Mouse (Mus musculus) small intestine, adult 2 months (tissue): ENCODE data around the gene Gkn1. TPM values are rescaled to one million over a fixed set of nuclear protein-coding genes. Genes with fewer than 3 reads are reported as not detected.

Experiments
- H3K27ac ChIP-seq: fragments of 200-500 bp; 2 replicates; pipeline ENCODE4 v1.5.1; 2012; ENCODE audit warnings: low read depth, low read length, control low read depth, inconsistent platforms; ENCODE audit not compliant: insufficient read depth
- H3K27me3 ChIP-seq: fragments of 200-500 bp; 2 replicates; pipeline ENCODE4 v1.6.1; 2012; ENCODE audit warnings: mild to moderate bottlenecking, moderate library complexity, low read length, inconsistent platforms; ENCODE audit not compliant: control insufficient read depth, insufficient read depth
- H3K36me3 ChIP-seq: fragments of 200-500 bp; 2 replicates; pipeline ENCODE4 v1.6.1; 2012; ENCODE audit warnings: mild to moderate bottlenecking, low read length, control low read depth, inconsistent platforms; ENCODE audit not compliant: control insufficient read depth, insufficient read depth
- H3K4me1 ChIP-seq: fragments of 200-500 bp; 2 replicates; pipeline ENCODE4 v1.6.1; 2012; ENCODE audit warnings: low read length, inconsistent platforms, mixed read lengths; ENCODE audit not compliant: control insufficient read depth, insufficient read depth, insufficient read length
- H3K4me3 ChIP-seq: fragments of 200-500 bp; 2 replicates; pipeline ENCODE4 v1.5.1; 2012; ENCODE audit warnings: low read depth, mild to moderate bottlenecking, control low read depth, inconsistent platforms, low read length, moderate library complexity
- CTCF ChIP-seq: fragments of 200-500 bp; IDR thresholded peaks from 2 replicates; pipeline ENCODE4 v1.5.1; 2012; ENCODE audit warnings: low read depth, mild to moderate bottlenecking, control low read depth, inconsistent platforms, low read length, moderate library complexity, mixed read lengths; ENCODE audit not compliant: insufficient replicate concordance, insufficient read length; ENCODE audit errors: extremely low read depth
- POLR2A ChIP-seq: fragments of 200-500 bp; IDR thresholded peaks from 2 replicates; pipeline ENCODE4 v1.6.1; 2012; ENCODE audit warnings: low read depth, mild to moderate bottlenecking, control low read depth, inconsistent platforms, low read length, moderate library complexity
- WGBS: fragments of 180-500 bp; shearing (Covaris S2); methylation state at CpG from one replicate; pipeline ENCODE4 v1.1.7; 2018; 5-methylcytosine and 5-hydroxymethylcytosine counted together
- polyA plus RNA-seq: library from polyadenylated mRNA; depleted of rRNA; stranded (reverse); fragments of >200 nt; gene quantifications from 2 replicates; pipeline ENCODE4 v1.2.3, GENCODE M21; 2012; rRNA removed

Gene Gkn1
- polyA plus RNA-seq = 5.3 and 1,990 TPM in 2 replicates

GRCm38 (mm10) chr6:87350829-87351228 is at the start of gene Gkn1:
Gkn1 (minus strand) TSS chr6:87350942.
- Histone ChIP-seq H3K36me3 (no peaks in the 10 kb centered on the region), H3K4me1 (peaks cover 4% of the 10 kb centered on the region; the same call in 1 of the 2 replicates), H3K4me3 (no peak within 1 kb of the TSS), H3K27me3 (no peaks in the 10 kb centered on the region), H3K27ac (no peak within 1 kb of the TSS)
- no peak for TF ChIP-seq POLR2A
- TF ChIP-seq CTCF = no peak
- WGBS = 84% methylated on average over 8 of the region's 8 CpGs

- Histone ChIP-seq H3K27ac (no peak overlapping the region), H3K36me3 (no peaks in the 10 kb centered on the region), H3K4me3 (no peak overlapping the region), H3K27me3 (no peaks in the 10 kb centered on the region), H3K4me1 (no peaks in the 10 kb centered on the region; the same call in 1 of the 2 replicates)
- TF ChIP-seq CTCF = no peak
- 55% methylated on average over 4 of the region's 4 CpGs for WGBS
Measured at GRCm38 (mm10) chr6:87399886-87400566, 49.3 kb upstream of the Gkn1 start.

- TF ChIP-seq POLR2A (no peak), CTCF (peak; percentile 99)
- no peak overlapping the region for H3K27ac ChIP-seq
- H3K27me3 ChIP-seq = no peaks in the 10 kb centered on the region
- no peak overlapping the region for H3K4me3 ChIP-seq
- H3K36me3 ChIP-seq = no peaks in the 10 kb centered on the region
- 1% methylated on average over 5 of the region's 5 CpGs for WGBS
- peaks cover 2% of the 10 kb centered on the region for H3K4me1 ChIP-seq
Measured at GRCm38 (mm10) chr6:87399137-87399536, 48.4 kb upstream of the Gkn1 start.

GRCm38 (mm10) chr6:87394783-87395182 is 44.0 kb upstream of the Gkn1 start:
- TF ChIP-seq POLR2A (no peak), CTCF (no peak)
- 85% methylated on average over 9 of the region's 9 CpGs for WGBS
- H3K4me3 ChIP-seq = no peak overlapping the region
- H3K27me3 ChIP-seq = no peaks in the 10 kb centered on the region
- no peak overlapping the region for H3K27ac ChIP-seq
- peaks cover 11% of the 10 kb centered on the region for H3K4me1 ChIP-seq
- no peaks in the 10 kb centered on the region for H3K36me3 ChIP-seq

GRCm38 (mm10) chr6:87393466-87394205 is 42.9 kb upstream of the Gkn1 start:
- H3K27ac ChIP-seq = no peak overlapping the region
- TF ChIP-seq CTCF (no peak), POLR2A (no peak)
- H3K4me3 ChIP-seq = no peak overlapping the region
- no peaks in the 10 kb centered on the region for H3K27me3 ChIP-seq
- no peaks in the 10 kb centered on the region for H3K36me3 ChIP-seq
- 23% methylated on average over 8 of the region's 8 CpGs for WGBS
- peaks cover 16% of the 10 kb centered on the region for H3K4me1 ChIP-seq

GRCm38 (mm10) chr6:87389455-87389989 is 38.8 kb upstream of the Gkn1 start:
- Histone ChIP-seq H3K4me1 (peaks cover 18% of the 10 kb centered on the region; the same call in 1 of the 2 replicates), H3K27ac (peak overlapping the region; percentile 33; the same call in 1 of the 2 replicates), H3K36me3 (no peaks in the 10 kb centered on the region), H3K27me3 (no peaks in the 10 kb centered on the region), H3K4me3 (no peak overlapping the region)
- 18% methylated on average over 5 of the region's 5 CpGs for whole genome bisulfite sequencing
- TF ChIP-seq CTCF (no peak), POLR2A (no peak)

- Histone ChIP-seq H3K27me3 (no peaks in the 10 kb centered on the region), H3K4me1 (peaks cover 15% of the 10 kb centered on the region; the same call in 1 of the 2 replicates), H3K27ac (peak within 1 kb of the TSS; percentile 33; the same call in 1 of the 2 replicates), H3K36me3 (no peaks in the 10 kb centered on the region), H3K4me3 (no peak within 1 kb of the TSS)
- TF ChIP-seq CTCF = no peak
- TF ChIP-seq POLR2A = no peak
- WGBS = 20% methylated on average over 7 of the region's 7 CpGs
Measured at GRCm38 (mm10) chr6:87388877-87389276, 38.1 kb upstream of the Gkn1 start, which contains the start of gene Gkn3. Gkn3 (minus strand) TSS chr6:87388935.
